Mouse (Mus musculus): Measurements from ENCODE around the gene Rtcb.

Rtcb gene

GRCm38 (mm10) chr10:85957464-85957950, at the start of gene Rtcb:
Rtcb (minus strand) TSS chr10:85957823.
- peak; percentile 86 for DNase-seq (ENCODE audit: low spot score)

GRCm38 (mm10) chr10:86006455-86006854, 48.8 kb upstream of the Rtcb start:
- DNase-seq (ENCODE audit: low spot score), result no peak

GRCm38 (mm10) chr10:86000447-86000846, 42.8 kb upstream of the Rtcb start:
- DNase-seq (ENCODE audit: low spot score), result no peak

- DNase-seq (ENCODE audit: low spot score), result no peak
Observed at GRCm38 (mm10) chr10:85994543-85995104, 37.0 kb upstream of the Rtcb start.

GRCm38 (mm10) chr10:85993836-85994235, 36.2 kb upstream of the Rtcb start:
- DNase-seq (ENCODE audit: low spot score), result no peak

GRCm38 (mm10) chr10:85992412-85992811, 34.8 kb upstream of the Rtcb start:
- no peak for DNase-seq (ENCODE audit: low spot score)

- DNase-seq (ENCODE audit: low spot score), result no peak
Observed at GRCm38 (mm10) chr10:85989412-85990115, 31.9 kb upstream of the Rtcb start.

GRCm38 (mm10) chr10:85972915-85973314, 15.3 kb upstream of the Rtcb start:
- DNase-seq (ENCODE audit: low spot score), result peak; percentile 30

GRCm38 (mm10) chr10:85971826-85972225, 14.2 kb upstream of the Rtcb start:
- no peak for DNase-seq (ENCODE audit: low spot score)

GRCm38 (mm10) chr10:85969894-85970620, 12.4 kb upstream of the Rtcb start:
- no peak for DNase-seq (ENCODE audit: low spot score)

GRCm38 (mm10) chr10:85968731-85969130, 11.1 kb upstream of the Rtcb start:
- no peak for DNase-seq (ENCODE audit: low spot score)

- DNase-seq (ENCODE audit: low spot score), result peak; percentile 66
Observed at GRCm38 (mm10) chr10:85968157-85968634, 10.6 kb upstream of the Rtcb start.

- DNase-seq (ENCODE audit: low spot score), result no peak
Observed at GRCm38 (mm10) chr10:85967411-85968156, 10.0 kb upstream of the Rtcb start.

GRCm38 (mm10) chr10:85966476-85966875, 8.9 kb upstream of the Rtcb start:
- no peak for DNase-seq (ENCODE audit: low spot score)

- DNase-seq (ENCODE audit: low spot score), result no peak
Observed at GRCm38 (mm10) chr10:85964316-85964715, 6.7 kb upstream of the Rtcb start.

- no peak for DNase-seq (ENCODE audit: low spot score)
Observed at GRCm38 (mm10) chr10:85962897-85963296, 5.3 kb upstream of the Rtcb start.

- no peak for DNase-seq (ENCODE audit: low spot score)
Observed at GRCm38 (mm10) chr10:85956871-85957419, 678 bp downstream of the Rtcb start.

- no peak for DNase-seq (ENCODE audit: low spot score)
Observed at GRCm38 (mm10) chr10:85954429-85954828, 3.2 kb downstream of the Rtcb start.

GRCm38 (mm10) chr10:85953401-85953800, 4.2 kb downstream of the Rtcb start:
- no peak for DNase-seq (ENCODE audit: low spot score)

GRCm38 (mm10) chr10:85951765-85952443, 5.7 kb downstream of the Rtcb start:
- no peak for DNase-seq (ENCODE audit: low spot score)

GRCm38 (mm10) chr10:85948483-85949196, 9.0 kb downstream of the Rtcb start:
- DNase-seq (ENCODE audit: low spot score), result no peak

Data from left cerebral cortex, adult 11 months (tissue).